Mouse (Mus musculus) left cerebral cortex, adult 8-10 months (tissue): ENCODE data around the gene Fcgrt. TPM values are rescaled to one million over a fixed set of nuclear protein-coding genes. Genes with fewer than 3 reads are reported as not detected.
"Not testable (repeated sequence)": the region's sequence is repeated elsewhere in the genome, so short reads cannot be mapped to it uniquely, and the experiment has no call there.

Source experiments
- DNase-seq, 2 experiments: peaks; one replicate each; pipeline ENCODE4 v3.0.0; 2022; ENCODE audit warnings: low spot score in 2 of 2
- total RNA-seq, 4 experiments: library from RNA; stranded (reverse); gene quantifications; 2 replicates each; pipeline ENCODE4 v1.2.4; 2022

The Fcgrt gene
- total RNA-seq, 4 experiments from 2014 or later, result 18.6 to 21.9 (median 19.9) TPM

DNA sequence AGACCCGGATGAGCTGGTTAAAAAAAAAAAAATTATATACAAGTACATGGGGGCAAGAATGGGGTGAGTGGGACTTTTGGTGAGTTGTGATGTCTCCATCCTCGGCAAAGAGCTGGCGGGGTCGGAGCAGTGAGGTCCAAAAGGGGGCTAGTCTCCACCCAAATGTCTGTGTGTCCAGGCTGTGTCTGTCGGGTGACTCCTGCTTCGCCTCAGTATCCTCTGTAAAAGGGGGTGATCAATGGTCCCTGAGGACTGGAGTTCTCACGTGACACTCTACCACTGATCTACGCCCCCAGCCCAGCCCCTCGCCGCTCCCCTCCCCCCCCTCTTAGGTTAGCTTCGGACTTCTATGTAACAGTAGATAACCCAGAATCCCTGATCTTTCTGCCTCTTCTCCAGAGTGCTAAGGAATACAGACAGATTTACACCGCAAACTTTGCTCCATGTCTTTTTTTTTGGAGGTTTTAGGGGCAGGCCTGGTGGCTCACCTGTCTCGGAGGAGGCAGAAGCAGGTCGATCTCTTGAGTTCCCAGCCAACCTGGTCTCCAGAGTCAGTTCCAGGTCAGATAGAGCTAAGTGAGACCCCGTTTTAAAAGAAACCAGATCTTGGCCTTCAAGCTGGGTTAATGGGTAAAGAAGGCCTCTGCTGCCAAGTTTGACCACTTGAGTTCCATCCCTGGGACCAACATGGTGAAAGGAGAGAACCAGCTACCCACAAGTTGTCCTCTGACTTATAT lies 26.3 kb upstream of the Fcgrt start:
- no peak for DNase-seq

DNA sequence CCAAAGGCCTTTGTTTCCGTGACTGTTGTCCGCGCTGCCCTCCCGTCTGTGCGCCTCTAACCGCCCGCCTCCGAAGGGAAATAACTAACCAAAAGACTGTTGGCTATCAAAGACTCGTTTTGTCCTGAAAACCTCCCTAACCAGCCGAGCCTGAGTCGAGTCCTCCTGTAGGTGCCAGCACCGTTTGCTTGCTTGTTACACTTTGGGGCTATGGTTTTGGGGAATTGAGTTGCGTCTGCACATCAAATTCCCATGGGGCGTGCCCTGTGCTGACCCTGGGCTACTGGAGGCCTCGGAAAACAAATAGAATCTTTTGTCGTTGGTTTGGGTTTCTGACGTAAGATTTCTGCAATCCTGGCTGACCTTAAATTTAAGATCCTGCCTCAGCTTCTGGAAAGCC lies 25.7 kb upstream of the Fcgrt start:
- DNase-seq, result no peak

DNA sequence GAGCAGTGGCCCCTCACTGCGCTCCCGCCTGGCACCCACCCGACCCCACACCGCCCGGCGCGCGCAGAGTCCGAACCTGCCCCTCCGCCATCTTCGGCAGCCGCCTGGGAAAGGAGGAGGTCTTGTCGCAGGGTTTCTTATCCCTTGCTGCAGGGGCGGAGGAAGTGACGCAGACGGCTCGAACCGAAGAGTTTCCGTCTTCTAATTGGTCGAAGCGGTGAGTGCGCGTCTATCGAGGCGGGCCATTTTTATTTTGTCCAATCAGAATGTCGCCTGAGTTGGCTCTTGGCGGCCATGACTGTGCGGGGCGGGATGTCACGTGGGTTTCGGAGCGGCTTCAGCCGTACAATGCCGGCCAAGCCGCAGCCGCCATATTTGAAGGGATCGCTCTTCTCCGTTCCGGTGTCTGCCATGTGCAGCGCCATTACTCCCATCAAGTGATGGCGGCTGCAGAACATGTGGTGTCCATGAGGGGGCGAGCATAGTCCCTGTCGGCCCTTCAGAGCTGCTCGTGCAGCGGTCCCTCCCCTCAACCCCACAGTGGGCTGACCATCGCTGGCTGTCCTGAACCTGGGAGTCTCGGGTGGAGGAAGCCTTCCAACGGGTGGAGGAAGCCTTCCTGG lies 25.1 kb upstream of the Fcgrt start, which contains the start of gene Rpl13a:
Gene Rpl13a (minus strand): TSS at position 138 of the 623 bp plus-strand sequence.
- DNase-seq, result peak; percentile 96 to 99

DNA sequence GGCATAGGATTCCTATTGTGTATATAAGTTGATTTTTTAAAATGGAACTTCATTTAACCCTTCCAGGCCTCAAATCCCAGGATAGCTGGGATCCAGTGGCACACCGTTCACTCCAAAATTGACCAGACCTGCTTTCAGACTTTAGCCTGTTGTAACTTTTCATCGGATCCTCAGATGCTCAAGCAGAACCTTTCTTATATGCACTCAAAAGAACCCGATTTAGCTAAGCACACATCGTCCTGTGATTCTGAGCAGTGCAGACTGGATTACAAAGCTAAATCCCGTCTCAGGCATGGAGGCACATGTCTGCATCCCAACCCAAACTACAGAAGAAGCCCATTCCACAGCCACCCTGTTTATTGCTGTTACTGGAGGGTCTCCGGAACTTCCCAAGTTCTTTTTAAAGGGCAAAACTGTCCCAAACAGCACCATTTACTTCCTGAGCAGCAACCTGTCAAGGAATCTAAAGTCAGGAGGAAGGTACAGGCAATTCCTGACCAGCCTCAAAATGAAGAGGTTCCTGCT lies 24.1 kb upstream of the Fcgrt start:
- DNase-seq, result no peak

DNA sequence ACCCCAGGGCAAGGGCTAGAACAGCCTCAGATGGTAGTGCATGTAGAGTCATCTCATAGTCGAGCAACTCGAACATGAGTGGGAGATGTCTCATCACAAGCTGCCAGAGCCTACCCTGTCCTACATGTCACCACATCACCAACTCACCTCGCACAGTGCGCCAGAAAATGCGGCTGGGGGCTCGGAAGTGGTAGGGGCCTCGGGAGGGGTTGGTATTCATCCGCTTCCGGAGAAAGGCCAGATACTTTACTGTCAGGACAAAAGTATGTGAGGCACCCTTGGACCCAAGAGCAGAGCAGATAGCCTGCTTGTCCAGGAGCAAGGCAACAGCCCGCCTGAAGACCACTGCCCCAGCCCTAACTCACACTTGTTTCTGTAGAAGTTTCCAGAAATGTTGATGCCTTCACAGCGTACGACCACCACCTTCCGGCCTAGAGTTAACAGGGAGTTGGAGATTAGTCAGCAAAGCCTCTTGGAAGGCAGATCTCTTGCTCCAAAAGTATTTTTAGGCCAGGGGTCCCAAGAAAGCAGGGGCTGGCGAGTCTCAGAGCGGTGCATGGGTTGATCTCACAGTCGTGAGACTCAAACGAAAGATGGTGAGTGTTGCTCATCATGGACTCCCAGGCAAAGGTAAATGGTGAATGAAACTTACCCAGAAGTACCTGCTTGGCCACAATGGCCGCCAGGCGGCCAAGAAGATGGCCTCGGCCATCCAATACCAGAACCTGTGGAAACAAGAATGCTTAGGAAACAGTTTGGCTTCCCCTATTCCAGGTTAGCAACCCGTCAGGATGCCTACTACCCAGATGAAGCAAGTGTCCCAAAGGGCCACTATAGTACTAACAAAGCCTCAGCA lies 23.4 kb upstream of the Fcgrt start:
- DNase-seq, result no peak

DNA sequence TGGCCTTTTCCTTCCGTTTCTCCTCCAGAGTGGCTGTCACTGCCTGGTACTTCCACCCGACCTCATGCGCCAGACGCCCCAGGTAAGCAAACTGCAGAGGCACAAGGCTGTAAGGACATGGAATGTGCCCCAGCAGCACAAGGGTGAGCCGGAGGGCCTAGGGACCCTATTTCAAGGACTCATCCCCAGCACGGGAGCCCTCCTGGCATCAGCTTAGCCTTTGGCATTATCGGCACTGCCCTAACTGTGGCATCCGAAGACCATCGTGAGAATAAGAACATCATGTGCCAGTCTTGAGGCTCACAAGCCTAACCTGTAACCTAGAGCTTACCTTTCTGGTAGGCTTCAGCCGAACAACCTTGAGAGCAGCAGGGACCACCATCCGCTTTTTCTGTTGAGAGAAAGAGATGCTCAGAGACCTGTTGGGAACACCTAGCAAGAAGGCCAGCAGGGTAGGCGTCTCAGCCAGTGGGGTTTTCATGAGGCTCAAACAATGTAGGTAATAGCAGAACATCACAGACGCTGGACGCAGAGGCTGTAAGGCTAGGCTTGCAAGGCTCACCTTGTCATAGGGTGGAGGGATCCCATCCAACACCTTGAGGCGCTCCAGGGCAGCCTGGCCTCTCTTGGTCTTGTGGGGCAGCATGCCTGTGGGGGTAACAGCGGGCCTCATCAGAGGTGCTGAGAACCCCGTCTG lies 22.6 kb upstream of the Fcgrt start:
- DNase-seq, result no peak

DNA sequence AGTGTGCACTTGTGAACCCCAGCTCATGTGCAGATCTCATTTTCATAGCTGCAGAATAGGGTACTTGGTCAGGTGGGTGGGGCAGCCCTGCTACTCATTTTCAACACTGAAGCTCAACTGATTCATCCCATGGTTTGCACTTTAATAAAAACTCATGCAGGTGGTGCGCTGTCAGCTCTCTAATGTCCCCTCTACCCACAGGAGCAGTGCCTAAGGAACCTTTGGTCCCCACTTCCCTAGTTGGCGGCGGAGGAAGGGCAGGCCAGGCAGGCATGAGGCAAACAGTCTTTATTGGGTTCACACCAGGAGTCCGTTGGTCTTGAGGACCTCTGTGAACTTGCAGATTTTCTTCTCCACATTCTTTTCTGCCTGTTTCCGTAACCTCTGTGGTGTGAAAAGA lies 22.0 kb upstream of the Fcgrt start:
- DNase-seq, result not testable (repeated sequence)

DNA sequence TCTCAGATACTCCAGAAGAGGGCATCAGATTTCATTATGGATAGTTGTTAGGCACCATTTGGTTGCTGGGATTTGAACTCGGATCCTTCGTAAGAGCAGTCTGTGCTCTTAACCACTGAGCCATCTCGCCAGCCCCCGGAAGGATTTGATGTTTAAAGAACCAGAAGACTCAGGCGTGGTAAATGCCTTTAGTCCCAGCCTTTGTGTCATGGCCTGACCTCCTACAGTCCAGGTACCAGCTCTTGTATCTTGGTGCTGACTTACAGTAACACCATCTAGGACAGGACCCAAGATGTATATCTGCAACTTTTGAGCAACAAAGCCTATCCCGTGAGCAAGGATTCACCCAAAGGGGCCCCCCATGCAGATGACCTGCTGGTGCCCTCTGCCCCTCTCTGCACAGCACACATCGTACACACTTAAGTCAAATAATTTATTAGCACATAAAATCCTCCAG lies 21.5 kb upstream of the Fcgrt start:
- DNase-seq, result no peak

DNA sequence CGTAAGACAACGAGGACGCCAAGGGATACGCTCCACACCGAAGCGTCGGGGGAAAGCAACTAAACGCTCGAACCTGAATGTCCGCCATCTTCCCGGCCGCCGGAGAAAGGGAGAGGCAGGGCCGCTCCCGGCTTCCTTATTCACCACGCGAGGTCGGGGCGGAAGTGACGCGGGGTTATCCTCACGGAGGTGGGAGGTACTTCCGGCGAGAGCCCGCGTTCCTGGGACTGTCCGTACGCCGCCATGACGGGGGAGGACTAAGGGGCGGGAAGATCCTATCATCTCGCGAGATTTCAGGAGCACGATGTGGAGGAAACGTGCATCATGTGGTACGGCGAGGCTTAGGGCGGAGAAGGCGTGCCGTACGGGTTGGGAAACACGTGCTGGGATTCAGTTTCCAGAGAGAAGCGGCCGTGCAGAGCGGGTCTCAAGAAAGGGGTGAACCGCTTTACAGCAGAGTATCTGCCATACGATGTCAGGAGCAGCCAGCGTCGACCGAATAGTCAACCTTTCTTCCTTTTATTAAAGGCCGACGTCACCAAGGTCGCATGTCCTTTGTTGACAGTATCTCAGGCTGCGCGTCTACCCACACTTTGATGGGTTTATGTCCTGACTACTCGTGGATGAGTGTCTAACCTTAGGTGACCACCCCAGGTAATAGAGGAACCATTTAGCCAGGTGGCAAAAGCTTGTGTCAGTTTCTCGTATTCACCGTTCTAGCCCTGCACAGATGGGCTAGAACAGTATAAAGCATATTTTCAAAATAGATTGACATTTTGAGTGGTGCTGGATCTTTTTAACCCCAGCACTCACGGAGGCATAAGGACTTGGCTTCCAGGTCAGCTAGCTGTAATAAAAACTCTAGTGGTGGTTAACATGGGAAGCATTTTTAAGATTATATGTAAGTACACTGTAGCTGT lies 20.8 kb upstream of the Fcgrt start, which contains the start of gene Rps11:
Gene Rps11 (minus strand): TSS at position 216 of the 920 bp plus-strand sequence.
- DNase-seq, result peak; percentile 96 to 98

DNA sequence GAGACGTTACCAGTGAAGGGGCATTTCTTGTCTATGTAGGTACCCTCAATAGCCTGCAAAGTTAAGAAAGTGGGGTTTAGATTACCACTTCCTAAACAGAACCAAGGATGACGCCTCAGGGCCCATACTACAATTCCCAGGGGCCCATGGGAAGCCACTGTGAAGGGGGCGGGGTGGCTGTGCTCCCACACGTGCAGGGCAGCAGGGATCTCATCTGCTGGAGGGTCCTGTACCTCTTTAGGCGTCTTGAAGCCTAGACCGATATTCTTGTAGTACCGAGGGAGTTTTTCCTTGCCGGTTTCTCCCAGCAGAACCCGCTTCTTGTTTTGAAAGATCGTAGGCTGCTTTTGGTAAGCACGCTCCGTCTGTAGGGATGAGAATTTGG lies 19.5 kb upstream of the Fcgrt start:
- DNase-seq, result no peak

DNA sequence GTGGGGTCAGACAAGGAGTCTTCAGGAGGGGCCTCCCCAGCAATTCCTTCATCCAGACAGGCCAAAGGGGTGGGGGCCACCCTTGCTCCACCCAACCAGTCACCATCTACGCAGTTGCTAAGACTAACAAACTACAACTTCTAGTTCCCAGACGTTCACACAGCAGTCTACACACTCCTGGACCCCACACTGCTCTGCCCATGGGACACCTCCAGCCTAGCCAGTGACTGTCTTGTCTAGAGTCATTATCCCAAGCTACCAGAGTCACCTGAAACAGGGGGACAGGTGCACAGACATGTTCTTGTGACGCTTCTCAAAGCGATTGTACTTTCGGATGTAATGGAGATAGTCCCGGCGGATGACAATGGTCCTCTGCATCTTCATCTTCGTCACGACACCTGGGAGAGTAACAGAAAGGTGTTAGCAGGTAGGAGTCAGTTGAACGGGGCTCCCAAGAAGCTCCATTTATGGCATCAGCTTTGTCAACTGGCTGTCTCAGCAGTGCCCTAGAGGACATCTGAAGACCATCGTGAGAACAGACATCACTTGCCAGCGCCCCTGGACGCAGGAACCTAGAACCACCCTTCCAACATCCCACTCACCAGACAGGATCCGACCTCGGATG lies 19.0 kb upstream of the Fcgrt start:
- DNase-seq, result no peak

DNA sequence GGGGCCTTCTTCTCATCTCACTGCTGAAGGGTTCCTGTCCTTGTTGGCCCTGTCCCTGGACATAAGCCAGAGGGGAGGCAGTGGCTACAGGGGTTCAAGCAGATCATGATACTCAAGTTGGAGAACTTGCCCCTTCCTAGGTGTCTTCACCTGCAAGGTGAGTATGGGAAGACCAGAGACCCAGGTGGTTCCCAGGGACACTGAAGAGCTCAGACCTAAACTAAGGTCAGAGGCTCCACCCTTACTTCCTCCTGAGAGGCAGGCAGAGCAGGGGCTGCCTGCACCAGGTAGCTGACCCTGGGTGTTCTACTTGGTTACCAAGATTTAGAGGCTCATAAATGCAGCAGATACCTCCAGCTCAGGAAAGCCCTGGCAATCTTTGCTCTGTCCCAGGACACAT lies 18.3 kb upstream of the Fcgrt start:
- DNase-seq, result no peak

DNA sequence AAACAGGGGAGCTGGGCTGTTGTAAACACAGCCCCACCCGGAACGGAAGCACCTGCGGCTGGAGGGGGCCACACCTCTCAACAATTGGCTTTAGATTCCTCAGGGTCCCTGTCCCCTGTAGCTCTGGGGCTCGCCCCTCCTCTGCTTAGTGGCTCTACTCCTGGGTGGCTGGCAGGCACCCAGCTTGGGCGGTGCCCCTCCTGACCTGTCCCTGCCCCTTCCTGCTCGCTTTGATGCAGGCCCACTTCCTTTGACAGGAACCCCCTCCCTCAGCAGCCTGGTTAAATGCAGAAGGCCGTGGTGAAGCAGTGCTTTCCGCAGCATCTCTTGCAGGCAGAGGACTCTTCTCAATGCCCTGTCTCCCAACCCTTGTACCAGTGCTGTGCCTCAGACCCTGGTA lies 17.8 kb upstream of the Fcgrt start:
- no peak for DNase-seq

DNA sequence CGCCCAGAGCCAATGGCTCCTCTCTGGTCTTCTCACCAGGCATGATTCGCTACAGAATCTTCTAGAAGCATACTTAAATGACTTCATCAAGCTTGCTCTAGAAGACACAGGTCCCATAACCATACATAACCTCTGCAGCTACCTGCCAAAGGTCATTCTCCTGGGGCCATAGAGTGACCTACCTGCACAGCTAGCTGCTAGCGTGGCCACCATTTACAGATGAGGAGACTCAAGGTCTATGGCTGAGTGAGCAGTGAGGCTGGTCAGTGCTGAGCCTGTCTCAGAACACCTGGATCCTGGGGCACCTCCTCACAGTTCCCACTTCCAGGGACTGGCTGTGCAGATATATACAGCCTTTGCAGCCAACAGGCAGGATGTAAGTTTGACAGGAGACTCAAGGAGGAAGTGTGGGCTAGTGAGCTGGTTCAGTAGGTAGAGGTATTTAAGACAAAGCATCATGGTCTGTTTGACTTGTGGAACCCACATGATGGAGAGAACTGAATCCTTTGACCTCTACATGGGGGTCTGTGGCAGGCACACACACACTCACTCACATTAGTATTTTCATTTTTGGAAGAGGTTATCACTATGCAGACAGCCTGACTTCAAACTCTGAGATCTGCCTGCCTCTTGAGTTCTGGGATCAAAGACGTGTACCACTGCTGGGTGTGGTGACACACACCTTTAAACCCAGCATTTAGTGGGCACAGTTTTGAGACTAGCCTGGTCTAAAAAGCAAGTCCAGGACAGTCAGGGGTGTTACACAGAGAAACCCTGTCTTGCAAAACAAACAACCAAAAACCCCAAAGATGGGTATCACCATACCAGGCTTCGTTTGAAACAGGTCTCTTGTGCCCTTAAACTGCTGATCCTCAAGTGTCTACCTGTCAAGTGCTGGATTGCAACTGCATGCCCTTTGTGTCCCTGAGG lies 16.4 kb upstream of the Fcgrt start:
- DNase-seq, result no peak

DNA sequence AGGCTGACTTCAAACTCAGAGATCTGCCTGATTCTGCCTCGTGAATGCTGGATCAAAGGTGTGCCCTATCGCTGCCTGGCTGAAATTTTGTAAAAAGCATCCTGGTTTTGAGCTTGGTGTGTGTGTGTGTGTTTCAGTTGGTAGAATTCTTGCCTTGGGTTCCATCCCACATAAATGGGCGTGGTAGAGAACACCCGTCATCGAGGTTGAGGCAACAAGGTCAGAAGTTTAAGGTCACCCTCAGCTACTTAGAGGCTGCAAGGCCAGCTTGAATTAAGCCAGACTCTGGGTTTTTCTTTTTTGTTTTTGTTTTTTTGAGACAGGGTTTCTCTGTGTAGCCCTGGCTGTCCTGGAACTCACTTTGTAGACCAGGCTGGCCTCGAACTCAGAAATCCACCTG lies 14.7 kb upstream of the Fcgrt start:
- no peak for DNase-seq

DNA sequence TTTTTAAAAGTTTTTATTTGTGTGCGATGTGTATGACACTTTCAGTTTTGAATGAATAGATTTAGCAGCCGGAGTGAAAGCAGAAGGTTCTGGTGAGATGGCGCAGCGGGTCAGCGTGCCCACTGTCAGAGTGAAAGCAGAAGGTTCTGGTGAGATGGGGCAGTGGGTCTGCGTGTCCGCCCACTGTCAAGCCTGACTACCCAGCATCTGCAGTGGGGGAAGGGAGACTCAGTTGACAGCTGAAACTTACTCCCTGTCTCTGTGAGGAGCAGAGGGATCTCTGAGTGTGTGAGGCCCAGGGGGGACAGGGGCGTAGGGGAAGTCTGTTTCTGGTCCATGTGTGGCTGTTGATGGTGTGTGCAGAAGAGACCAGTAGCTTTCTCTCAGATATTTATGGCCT lies 13.9 kb upstream of the Fcgrt start:
- DNase-seq, result no peak

DNA sequence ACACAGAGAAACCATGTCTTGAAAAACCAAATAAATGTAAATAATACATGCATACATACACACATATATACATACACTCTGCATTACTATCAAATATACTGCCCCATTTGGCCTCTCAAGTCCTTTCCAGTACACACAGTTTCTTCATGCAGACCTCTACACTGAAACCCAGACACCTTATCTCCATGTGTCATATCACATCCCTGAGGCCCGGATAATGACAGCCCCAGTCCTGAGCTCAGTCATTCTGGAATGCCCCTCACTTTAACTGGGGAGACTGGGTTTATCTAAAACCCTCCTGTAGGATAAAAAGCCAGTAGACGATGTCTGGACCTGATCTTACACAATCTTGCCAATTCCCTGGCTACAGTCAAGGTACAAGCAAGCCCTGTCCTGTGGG lies 9.8 kb upstream of the Fcgrt start:
- no peak for DNase-seq

DNA sequence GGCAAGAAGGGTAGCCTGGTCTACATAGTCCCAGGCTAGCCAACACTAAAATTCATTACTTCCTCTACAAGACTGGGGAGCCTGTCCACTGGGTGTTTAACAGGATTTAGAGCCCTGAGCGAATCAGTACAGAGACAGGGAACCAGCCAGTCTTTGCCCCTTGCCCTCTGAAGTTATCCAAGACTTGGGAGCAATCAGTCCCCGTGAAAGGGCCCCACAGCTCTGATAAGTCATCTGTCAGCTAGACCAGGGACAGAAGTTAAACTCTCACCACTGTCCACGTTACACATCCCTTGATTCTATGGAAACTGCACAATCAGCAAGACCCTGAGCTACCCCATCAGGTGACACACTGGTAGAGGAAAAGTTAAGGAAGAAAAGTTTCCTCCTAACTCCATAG lies 8.9 kb upstream of the Fcgrt start:
- DNase-seq, result no peak

DNA sequence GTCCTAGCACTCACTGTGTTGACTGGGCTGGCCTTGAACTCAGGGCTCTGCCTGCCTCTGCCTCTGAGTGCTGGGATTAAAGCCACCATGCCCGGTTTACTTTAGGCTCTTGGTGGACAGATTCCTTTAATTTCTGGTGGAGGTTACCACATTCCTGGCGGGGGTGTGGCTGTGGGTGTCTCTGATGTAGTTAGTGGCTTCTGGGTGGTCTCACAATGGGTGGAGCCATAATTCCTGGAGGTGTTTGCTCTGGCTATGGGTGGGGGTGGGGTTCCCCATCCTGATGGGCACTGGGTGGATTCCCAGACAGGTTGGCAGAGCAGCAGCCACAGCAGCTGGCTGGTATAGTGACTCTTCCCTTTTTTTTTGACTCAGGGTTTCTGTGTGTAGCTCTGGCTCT lies 8.3 kb upstream of the Fcgrt start:
- no peak for DNase-seq
